Mouse (Mus musculus) E14TG2a.4 (cell line): ENCODE measurements around the gene Tor1aip2.

Experiments
- CTCF ChIP-seq: conservative IDR thresholded peaks from 2 replicates; pipeline ENCODE4 v1.5.1; 2014; ENCODE audit warnings: low read length
- NANOG ChIP-seq: IDR thresholded peaks from 2 replicates; pipeline ENCODE4 v1.6.1; 2014; ENCODE audit warnings: borderline replicate concordance, low read length, mixed read lengths
- POU5F1 ChIP-seq: IDR thresholded peaks from 2 replicates; pipeline ENCODE4 v1.6.1; 2014; ENCODE audit warnings: low read length, borderline replicate concordance

GRCm38 (mm10) chr1:155990391-155990790, 44.8 kb upstream of the Tor1aip2 start:
- TF ChIP-seq CTCF (no peak), POU5F1 (no peak), NANOG (no peak)
